Mouse (Mus musculus) testis, adult 2 months (tissue): Measurements from ENCODE around the gene Polr2m.

Experiments
- CTCF ChIP-seq: fragments of 200-500 bp; IDR thresholded peaks from 2 replicates; pipeline ENCODE4 v1.5.1; 2012; ENCODE audit warnings: low read depth, mild to moderate bottlenecking, inconsistent platforms, low read length, moderate library complexity; ENCODE audit not compliant: control insufficient read depth, insufficient read depth, insufficient replicate concordance
- POLR2A ChIP-seq: fragments of 200-500 bp; IDR thresholded peaks from 2 replicates; pipeline ENCODE4 v1.6.1; 2012; ENCODE audit warnings: low read depth, mild to moderate bottlenecking, inconsistent platforms, low read length, moderate library complexity; ENCODE audit not compliant: control insufficient read depth

- no peak for TF ChIP-seq POLR2A
- TF ChIP-seq CTCF: no peak
Measured at GRCm38 (mm10) chr9:71476601-71477000, 9.1 kb downstream of the Polr2m start.
